Mouse (Mus musculus) layer of hippocampus, adult 11-12 months (tissue): ENCODE measurements around the gene Zfp819.
"Not testable (repeated sequence)": the region's sequence is repeated elsewhere in the genome, so short reads cannot be mapped to it uniquely, and the experiment has no call there.

Experiments
- DNase-seq: peaks from one replicate; pipeline ENCODE4 v3.0.0; 2022; ENCODE audit warnings: low spot score

Zfp819 gene

GRCm38 (mm10) chr7:43643046-43643652 lies 36.2 kb downstream of the Zfp819 start:
- no peak for DNase-seq

- DNase-seq, result no peak
Observed at GRCm38 (mm10) chr7:43652683-43653082, 45.7 kb downstream of the Zfp819 start.

- no peak for DNase-seq
Observed at GRCm38 (mm10) chr7:43654519-43654918, 47.5 kb downstream of the Zfp819 start.

- no peak for DNase-seq
Observed at GRCm38 (mm10) chr7:43656232-43656631, 49.3 kb downstream of the Zfp819 start.

- no peak for DNase-seq
Observed at GRCm38 (mm10) chr7:43660002-43660401, 53.0 kb downstream of the Zfp819 start, which contains the start of gene Siglece. TSS of gene Siglece (minus strand) at chr7:43660161.

GRCm38 (mm10) chr7:43662804-43663203 lies 55.8 kb downstream of the Zfp819 start:
- no peak for DNase-seq

- not testable (repeated sequence) for DNase-seq
Observed at GRCm38 (mm10) chr7:43667221-43667620, 60.3 kb downstream of the Zfp819 start.
